Mouse (Mus musculus) cortical plate, adult 2 months (tissue): Measurements from ENCODE around the gene Cavin1.

Experiments
- CTCF ChIP-seq: fragments of 200-500 bp; IDR thresholded peaks from 2 replicates; pipeline ENCODE4 v1.5.1; 2011; ENCODE audit warnings: mild to moderate bottlenecking, control low read depth, low read length; ENCODE audit not compliant: insufficient read depth; ENCODE audit errors: extremely low read depth
- POLR2A ChIP-seq: fragments of 200-500 bp; IDR thresholded peaks from 2 replicates; pipeline ENCODE4 v1.6.1; 2011; ENCODE audit warnings: mild to moderate bottlenecking, low read length, control low read depth; ENCODE audit not compliant: insufficient read depth; ENCODE audit errors: extremely low read depth

DNA sequence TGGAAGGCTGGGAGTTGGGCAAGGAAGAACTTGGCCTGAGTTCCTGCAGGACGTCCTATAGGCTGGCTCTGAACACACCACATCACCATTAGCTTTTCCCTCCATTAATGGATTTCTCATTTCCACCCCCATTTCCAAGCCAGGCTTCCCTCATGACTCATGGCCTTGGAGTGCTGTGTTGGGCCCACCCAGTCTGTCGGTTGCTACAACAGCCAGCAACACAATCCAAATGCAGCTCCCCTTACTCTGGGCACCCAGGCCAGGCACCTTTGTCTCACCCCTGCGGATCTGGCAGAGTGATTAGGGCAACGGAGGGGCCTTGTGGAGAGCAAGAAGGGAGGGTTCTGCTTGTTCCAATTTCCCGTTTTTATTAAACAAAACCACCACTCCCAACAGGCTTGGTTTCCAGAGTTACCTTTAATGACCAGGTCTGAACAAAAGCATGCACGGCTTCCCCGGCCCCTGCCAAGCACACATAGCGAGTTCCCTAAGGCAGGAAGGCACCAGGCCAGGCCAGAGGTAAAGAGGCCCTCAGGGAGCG is 8.2 kb downstream of the Cavin1 start:
- TF ChIP-seq CTCF = no peak
- TF ChIP-seq POLR2A = no peak
